Mouse (Mus musculus) bone marrow macrophage, adult 2 months (primary cell): ENCODE data around the gene Fndc9.

Source experiments
- CTCF ChIP-seq: IDR thresholded peaks from 2 replicates; pipeline ENCODE4 v1.5.1; 2012; ENCODE audit warnings: low read depth, mild to moderate bottlenecking, low read length, moderate library complexity
- POLR2A ChIP-seq: IDR thresholded peaks from 2 replicates; pipeline ENCODE4 v1.6.1; 2012; ENCODE audit warnings: mild to moderate bottlenecking, low read depth, low read length, borderline replicate concordance

DNA sequence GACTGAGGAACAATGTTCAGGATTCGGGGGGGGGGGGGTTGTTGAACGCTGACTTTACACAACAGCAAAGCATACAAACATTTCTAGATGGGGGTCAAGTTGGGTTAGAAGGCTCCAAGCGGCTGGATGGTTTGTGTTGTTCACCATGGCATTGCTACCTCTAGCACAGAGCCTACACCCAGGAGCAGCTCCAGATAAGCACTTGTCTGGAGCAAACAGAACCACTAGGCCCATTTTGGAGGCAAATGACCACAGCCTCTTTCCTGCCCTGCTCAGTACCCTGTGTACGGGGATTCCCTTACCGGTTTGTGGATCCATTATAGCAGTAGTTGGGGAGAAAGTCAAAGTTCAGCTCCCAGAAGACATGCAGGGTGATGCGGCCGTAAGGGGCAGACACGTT lies 6.7 kb downstream of the Fndc9 start:
- TF ChIP-seq POLR2A (no peak), CTCF (no peak)
